Mouse (Mus musculus) mesoderm, embryonic 11.5 days (tissue): ENCODE measurements around the gene Ect2l.

Experiments used
- DNase-seq: peaks from one replicate; pipeline ENCODE4 v3.0.0-alpha.2; 2012; ENCODE audit warnings: low read depth, low spot score

Gene Ect2l

GRCm38 (mm10) chr10:18081536-18081935 is 129.2 kb downstream of the Ect2l start:
- no peak for DNase-seq
